Mouse (Mus musculus) erythroblast, embryonic 14.5 days (primary cell): ENCODE measurements around the gene Ttl.

Experiments
- GATA1 ChIP-seq: IDR thresholded peaks from 2 replicates; pipeline ENCODE4 v1.6.1; 2012; ENCODE audit warnings: low read length, inconsistent platforms, mixed read lengths
- TAL1 ChIP-seq: IDR thresholded peaks from 3 replicates; pipeline ENCODE4 v1.6.1; 2012; ENCODE audit warnings: low read length, inconsistent platforms, mixed read lengths

- TF ChIP-seq GATA1 (no peak), TAL1 (no peak)
Measured at GRCm38 (mm10) chr2:129084959-129085358, 19.2 kb downstream of the Ttl start.
